Mouse (Mus musculus) liver, embryonic 14 days (tissue): Measurements from ENCODE around the gene Mypop. TPM values are rescaled to one million over a fixed set of nuclear protein-coding genes. Genes with fewer than 3 reads are reported as not detected.

Source experiments
- polyA plus RNA-seq: library from polyadenylated mRNA; depleted of rRNA; stranded (reverse); fragments of >200 nt; gene quantifications from 2 replicates; pipeline ENCODE4 v1.2.3, GENCODE M21; 2012; rRNA removed

Mypop gene
- 0.16 and 0.21 TPM in 2 replicates for polyA plus RNA-seq

DNA sequence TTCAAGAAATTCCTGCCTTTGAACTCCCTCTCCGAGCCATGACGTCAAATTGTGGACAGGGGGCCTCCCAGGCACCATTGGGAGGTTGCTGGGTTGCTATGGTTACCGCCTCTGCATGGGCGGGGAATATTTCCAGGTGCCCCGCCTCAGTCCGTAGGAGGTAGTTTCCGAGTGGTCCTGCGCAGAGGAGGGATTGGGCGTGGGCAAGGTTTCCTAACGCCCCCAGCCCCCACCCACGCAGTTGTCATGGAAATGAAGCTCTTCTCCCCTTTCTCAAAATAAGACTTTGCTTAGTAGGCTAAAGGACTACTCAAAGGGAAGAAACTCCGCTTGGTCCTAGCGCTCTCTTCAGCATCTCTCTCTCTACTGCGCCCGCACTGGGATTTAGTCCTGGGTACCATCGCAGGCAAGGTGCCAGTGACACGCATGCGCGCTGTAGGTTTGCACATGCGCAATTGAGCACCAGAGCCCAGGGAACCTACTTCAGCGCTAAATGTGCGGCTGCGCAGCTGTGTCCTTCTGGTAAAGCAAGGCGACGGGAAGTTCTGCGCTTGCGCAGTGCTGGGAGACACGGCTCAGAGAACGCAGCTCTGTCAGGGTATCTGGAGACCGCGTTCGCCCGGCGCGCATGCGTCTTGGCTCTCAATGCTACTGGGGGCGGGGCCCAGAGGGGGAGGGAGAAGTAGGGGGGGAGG, at the start of gene Mypop:
Gene Mypop (plus strand): TSS at position 645 of the 695 bp plus-strand sequence.

DNA sequence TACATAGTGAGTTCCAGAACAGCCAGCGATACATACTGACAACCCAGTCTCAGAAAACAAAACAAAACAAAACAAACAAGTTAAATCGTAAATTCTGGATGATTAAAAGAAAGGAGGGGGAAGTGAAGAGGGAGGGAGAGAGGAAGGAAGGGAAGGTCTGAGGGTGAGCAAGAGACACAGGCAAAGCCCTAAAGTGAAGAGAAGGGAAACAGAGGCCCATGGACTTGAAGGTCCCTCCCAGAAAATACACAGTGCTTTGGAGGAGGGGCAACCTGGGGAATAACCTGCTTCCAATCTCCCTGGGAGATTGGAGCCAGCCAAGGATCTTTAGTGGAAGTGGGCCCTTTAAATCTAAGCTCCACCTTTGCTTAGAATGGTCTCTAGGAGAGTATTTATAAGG, 3.9 kb upstream of the Mypop start, which contains the start of gene Nanos2:
Gene Nanos2 (plus strand): TSS at position 301 of the 400 bp plus-strand sequence.

DNA sequence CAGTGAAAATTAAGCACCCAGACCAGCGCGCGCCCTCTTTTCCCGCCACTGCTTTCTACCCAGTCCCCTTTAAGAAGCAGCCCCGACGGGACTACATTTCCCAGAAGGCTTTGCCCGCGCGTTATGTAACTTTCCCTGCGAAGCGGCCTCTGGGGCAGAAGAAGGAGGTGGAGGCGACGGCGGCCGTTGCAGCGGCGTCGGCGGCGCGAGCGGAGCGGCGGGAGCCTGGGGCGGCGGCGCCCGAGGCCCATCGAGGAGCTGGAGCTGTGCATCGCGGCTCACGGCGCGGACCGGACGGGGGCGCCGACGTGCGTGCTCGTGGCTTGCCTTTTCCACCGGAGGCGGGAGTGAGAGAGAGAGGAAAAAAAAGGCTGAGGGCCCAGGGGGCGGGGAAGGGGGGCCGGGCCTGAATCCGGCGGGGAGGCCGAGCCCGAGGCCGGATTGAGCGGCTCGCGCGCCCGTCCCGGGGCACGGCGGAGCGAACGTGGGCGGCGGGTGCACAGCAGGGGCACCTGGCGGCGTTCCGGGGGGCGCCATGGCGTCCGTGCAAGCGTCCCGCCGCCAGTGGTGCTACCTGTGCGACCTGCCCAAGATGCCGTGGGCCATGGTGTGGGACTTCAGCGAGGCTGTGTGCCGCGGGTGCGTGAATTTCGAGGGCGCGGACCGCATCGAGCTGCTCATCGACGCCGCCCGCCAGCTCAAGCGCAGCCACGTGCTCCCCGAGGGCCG, 13.0 kb downstream of the Mypop start, which contains the start of gene Irf2bp1:
Gene Irf2bp1 (plus strand): TSS at position 143 of the 729 bp plus-strand sequence.

DNA sequence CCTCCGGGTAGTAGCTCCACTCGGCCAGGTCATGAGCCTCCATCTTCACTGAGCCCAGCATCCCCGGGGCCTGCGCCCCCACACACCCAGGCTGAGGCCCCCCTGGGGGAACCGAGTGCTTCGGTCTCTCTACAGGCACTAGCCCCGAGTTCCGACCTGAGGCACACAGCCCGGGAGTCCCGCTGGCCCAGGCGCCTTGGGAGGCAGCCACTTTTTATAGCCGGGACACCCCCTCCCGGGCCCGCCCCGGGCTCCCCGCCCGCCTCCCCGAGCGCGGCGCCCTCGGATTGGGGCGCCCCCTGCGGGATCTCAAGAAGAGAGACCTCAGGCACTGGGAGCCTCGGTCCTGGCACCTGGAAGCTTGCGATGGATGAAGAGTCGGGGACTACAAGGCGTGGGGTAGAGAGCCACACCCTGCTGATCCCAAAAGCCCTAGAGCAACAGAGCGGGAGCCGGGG, 32.3 kb downstream of the Mypop start, which contains the start of gene Foxa3:
Gene Foxa3 (minus strand): TSS at position 182 of the 458 bp plus-strand sequence.

DNA sequence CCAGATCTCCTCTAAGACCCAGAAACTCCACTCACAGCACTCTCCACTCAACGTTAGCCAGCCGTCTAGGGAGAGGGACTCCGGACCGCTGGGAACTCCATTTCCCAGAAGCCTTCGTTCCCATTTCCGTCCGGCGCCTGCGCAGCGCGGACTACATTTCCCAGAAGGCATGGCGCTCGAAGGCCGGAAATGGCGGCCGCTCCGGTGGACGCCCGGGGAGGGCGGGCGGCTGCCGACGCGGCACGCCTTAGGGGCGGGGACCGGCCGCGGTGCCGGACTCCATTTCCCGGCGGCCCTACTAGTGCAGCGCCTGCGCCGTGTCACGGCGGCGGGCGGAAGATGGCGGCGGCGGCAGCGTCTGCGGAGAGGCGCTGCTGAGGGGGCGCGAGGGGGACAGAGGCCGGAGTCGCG, 33.1 kb downstream of the Mypop start, which contains the start of gene Sympk:
Gene Sympk (plus strand): TSS at position 282 of the 411 bp plus-strand sequence.

Other genes with a start within 250 kb of the Mypop start
- 0.02 TPM in 1 of 2 replicates, not detected in the other for gene Psg19, start 192.7 kb upstream of the Mypop start, polyA plus RNA-seq
- gene Psg17, start 169.6 kb upstream of the Mypop start, polyA plus RNA-seq: 0.02 and 0.06 TPM in 2 replicates
- 0.19 and 0.20 TPM in 2 replicates for gene Mill2, start 151.3 kb upstream of the Mypop start, polyA plus RNA-seq
- gene Pglyrp1, start 119.9 kb upstream of the Mypop start, polyA plus RNA-seq: 7.8 and 13.9 TPM in 2 replicates
- 9.2 and 9.6 TPM in 2 replicates for gene Ccdc61, start 80.8 kb upstream of the Mypop start, polyA plus RNA-seq
- gene Nova2, start 65.4 kb upstream of the Mypop start, polyA plus RNA-seq: 0.10 and 0.13 TPM in 2 replicates
- not detected in 2 replicates for gene Nanos2, start 3.8 kb upstream of the Mypop start, polyA plus RNA-seq
- gene Irf2bp1, start 12.8 kb downstream of the Mypop start, polyA plus RNA-seq: 6.5 and 6.7 TPM in 2 replicates
- 11.8 and 13.7 TPM in 2 replicates for gene Foxa3, start 32.3 kb downstream of the Mypop start, polyA plus RNA-seq
- 22.5 and 27.5 TPM in 2 replicates for gene Sympk, start 33.1 kb downstream of the Mypop start, polyA plus RNA-seq
- not detected in 2 replicates for gene Rsph6a, start 63.4 kb downstream of the Mypop start, polyA plus RNA-seq
- gene Dmwd, start 85.0 kb downstream of the Mypop start, polyA plus RNA-seq: 15.6 and 16.4 TPM in 2 replicates
- 14.9 and 19.8 TPM in 2 replicates for gene Dmpk, start 92.6 kb downstream of the Mypop start, polyA plus RNA-seq
- 2.7 and 2.9 TPM in 2 replicates for gene Six5, start 103.3 kb downstream of the Mypop start, polyA plus RNA-seq
- 0.15 and 0.22 TPM in 2 replicates for gene Gm4969, start 127.1 kb downstream of the Mypop start, polyA plus RNA-seq
- gene Fbxo46, start 128.6 kb downstream of the Mypop start, polyA plus RNA-seq: 2.0 and 2.3 TPM in 2 replicates
- gene Qpctl, start 158.0 kb downstream of the Mypop start, polyA plus RNA-seq: 2.0 and 2.1 TPM in 2 replicates
- 71.6 and 72.1 TPM in 2 replicates for gene Snrpd2, start 158.5 kb downstream of the Mypop start, polyA plus RNA-seq
- gene Gipr, start 174.9 kb downstream of the Mypop start, polyA plus RNA-seq: 0.14 and 0.16 TPM in 2 replicates
- gene Eml2, start 185.2 kb downstream of the Mypop start, polyA plus RNA-seq: 6.7 and 7.0 TPM in 2 replicates
- gene Gpr4, start 221.3 kb downstream of the Mypop start, polyA plus RNA-seq: 0.33 TPM in 2 replicates
- 8.3 and 8.6 TPM in 2 replicates for gene Opa3, start 237.1 kb downstream of the Mypop start, polyA plus RNA-seq